Mouse (Mus musculus): ENCODE results near the gene Gm20481. TPM values are rescaled to one million over a fixed set of nuclear protein-coding genes. Genes with fewer than 3 reads are reported as not detected.
A peak's percentile ranks its signal among the peaks of the same experiment; 100 is the strongest.
"Not testable (repeated sequence)": the region's sequence is repeated elsewhere in the genome, so short reads cannot be mapped to it uniquely, and the experiment has no call there.

Gm20481 gene
- polyA plus RNA-seq, 1 experiment = not detected

DNA sequence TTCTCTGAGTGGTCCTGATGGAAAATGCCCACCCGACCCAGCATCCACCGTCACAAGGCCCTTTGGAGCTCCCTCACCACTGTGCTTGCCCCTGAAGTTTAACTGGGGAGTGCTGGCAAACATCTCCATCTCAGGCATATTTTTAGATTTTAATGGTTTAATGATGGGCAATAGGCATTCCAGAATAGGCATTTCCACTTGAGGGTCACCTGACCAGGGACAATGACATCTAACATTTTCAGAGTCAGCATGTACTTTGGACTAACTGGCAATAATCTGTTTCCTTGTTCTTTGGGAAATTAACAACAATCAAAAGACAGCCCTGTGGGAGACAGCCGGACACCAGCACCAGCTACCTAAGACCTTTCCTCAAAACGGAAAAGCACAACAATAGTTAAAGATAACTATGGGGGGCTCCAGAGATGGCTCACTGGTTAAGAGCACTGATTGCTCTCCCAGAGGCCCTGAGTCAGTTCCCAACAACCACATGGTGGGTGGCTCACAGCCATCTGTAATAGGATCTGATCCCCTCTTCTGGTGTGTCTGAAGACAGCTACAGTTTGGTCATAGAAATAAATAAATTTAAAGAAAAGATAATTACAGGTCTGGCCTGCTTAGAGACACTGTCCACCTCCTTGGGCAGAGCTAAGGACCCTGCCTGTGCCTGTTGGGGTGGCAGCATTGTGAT, 26.4 kb upstream of the Gm20481 start:
- Histone ChIP-seq H3K4me3 (ENCODE audit: low read depth, low read length) (no peak overlapping the region), H3K27me3 (ENCODE audit: control insufficient read depth, insufficient read depth, low read length, poor library complexity, severe bottlenecking) (no peaks in the 10 kb centered on the region)

DNA sequence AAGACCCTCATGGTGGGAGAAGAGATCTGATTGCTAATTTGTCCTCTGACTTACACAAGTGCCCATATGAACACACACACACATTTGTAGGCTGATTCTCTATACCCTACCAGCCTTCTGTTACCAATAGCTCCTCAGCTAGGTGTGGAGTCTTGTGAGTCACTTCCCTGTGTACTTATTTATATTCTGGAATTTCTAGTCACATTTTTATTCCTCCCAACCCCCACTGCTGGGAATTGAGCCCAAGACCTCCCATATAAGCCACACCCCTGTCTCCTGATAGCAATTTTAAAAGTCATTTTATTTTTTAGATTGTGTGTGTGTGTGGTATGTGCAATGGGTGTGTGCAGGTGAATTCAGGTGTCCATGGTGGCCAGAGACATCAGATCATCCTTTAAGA, 25.4 kb upstream of the Gm20481 start:
- no peak overlapping the region for H3K9ac ChIP-seq (ENCODE audit: low read depth, poor library complexity, severe bottlenecking)
- no peaks in the 10 kb centered on the region for H3K27me3 ChIP-seq (ENCODE audit: control insufficient read depth, insufficient read depth, low read length, poor library complexity, severe bottlenecking)
- H3K27ac ChIP-seq (ENCODE audit: insufficient read depth, low read length) = no peak overlapping the region
- TF ChIP-seq CTCF (IDR thresholded peaks at IDR 0.05; ENCODE audit: low read depth, low read length) = no peak
- TF ChIP-seq EP300 (IDR thresholded peaks at IDR 0.05; ENCODE audit: insufficient read depth, low read depth, low read length) = no peak
- TF ChIP-seq POLR2A (IDR thresholded peaks at IDR 0.05; ENCODE audit: insufficient read depth, low read length) = no peak
- no peaks in the 10 kb centered on the region for H3K4me1 ChIP-seq (ENCODE audit: control insufficient read depth, insufficient read depth, low read length)
- H3K4me3 ChIP-seq (ENCODE audit: low read depth, low read length) = no peak overlapping the region
- H3K9me3 ChIP-seq (replicated peaks; ENCODE audit: control insufficient read depth, insufficient read depth, low read length, poor library complexity, severe bottlenecking) = no peaks in the 10 kb centered on the region
- peaks cover under 1% of the 10 kb centered on the region; the same call in 1 of the 2 replicates for H3K36me3 ChIP-seq (ENCODE audit: control insufficient read depth, insufficient read depth, low read length, poor library complexity, severe bottlenecking)

More for the DNA sequence above, 26.4 kb upstream of the Gm20481 start:
- TF ChIP-seq CTCF (IDR thresholded peaks at IDR 0.05; ENCODE audit: low read depth, low read length) (no peak), POLR2A (IDR thresholded peaks at IDR 0.05; ENCODE audit: insufficient read depth, low read length) (no peak), EP300 (IDR thresholded peaks at IDR 0.05; ENCODE audit: insufficient read depth, low read depth, low read length) (no peak)
- Histone ChIP-seq H3K36me3 (ENCODE audit: control insufficient read depth, insufficient read depth, low read length, poor library complexity, severe bottlenecking) (no peaks in the 10 kb centered on the region), H3K4me1 (ENCODE audit: control insufficient read depth, insufficient read depth, low read length) (no peaks in the 10 kb centered on the region), H3K9me3 (replicated peaks; ENCODE audit: control insufficient read depth, insufficient read depth, low read length, poor library complexity, severe bottlenecking) (no peaks in the 10 kb centered on the region), H3K9ac (ENCODE audit: low read depth, poor library complexity, severe bottlenecking) (no peak overlapping the region), H3K27ac (ENCODE audit: insufficient read depth, low read length) (no peak overlapping the region)

DNA sequence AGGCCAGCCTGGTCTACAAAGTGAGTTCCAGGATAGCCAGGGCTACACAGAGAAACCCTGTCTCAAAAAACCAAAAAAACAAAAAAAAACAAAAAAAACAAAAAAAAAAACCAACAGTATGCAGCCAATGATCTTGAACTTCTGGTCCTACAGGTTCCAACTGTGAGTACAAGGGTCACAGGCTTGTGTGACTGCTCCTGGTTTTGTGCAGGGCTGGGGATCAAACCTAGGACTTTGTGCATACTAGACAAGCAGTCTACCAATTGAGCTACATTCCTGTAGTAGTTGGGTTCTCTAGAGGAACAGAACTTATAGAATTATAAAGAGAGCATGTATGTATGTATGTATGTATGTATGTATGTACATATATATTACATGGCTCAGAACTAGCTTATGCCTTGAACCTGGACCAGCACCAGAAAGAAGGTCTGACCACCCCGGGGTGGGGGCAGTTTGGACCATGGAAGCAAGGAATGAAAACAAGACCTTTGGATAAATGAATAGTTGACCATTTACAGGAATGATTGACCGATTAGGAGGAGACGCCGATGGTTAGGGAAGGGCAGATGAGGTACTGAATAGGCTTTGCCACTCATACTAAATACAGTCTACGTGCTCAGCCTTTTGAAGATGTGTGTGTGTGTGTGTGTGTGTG, 23.1 kb upstream of the Gm20481 start:
- no peaks in the 10 kb centered on the region for H3K9me3 ChIP-seq (replicated peaks; ENCODE audit: control insufficient read depth, insufficient read depth, low read length, poor library complexity, severe bottlenecking)
- no peak overlapping the region for H3K27ac ChIP-seq (ENCODE audit: insufficient read depth, low read length)
- H3K36me3 ChIP-seq (ENCODE audit: control insufficient read depth, insufficient read depth, low read length, poor library complexity, severe bottlenecking) = peaks cover 22% of the 10 kb centered on the region
- no peak overlapping the region for H3K9ac ChIP-seq (ENCODE audit: low read depth, poor library complexity, severe bottlenecking)
- no peaks in the 10 kb centered on the region for H3K4me1 ChIP-seq (ENCODE audit: control insufficient read depth, insufficient read depth, low read length)
- H3K4me3 ChIP-seq (ENCODE audit: low read depth, low read length) = no peak overlapping the region
- no peaks in the 10 kb centered on the region for H3K27me3 ChIP-seq (ENCODE audit: control insufficient read depth, insufficient read depth, low read length, poor library complexity, severe bottlenecking)
- no peak for TF ChIP-seq POLR2A (IDR thresholded peaks at IDR 0.05; ENCODE audit: insufficient read depth, low read length)
- TF ChIP-seq EP300 (IDR thresholded peaks at IDR 0.05; ENCODE audit: insufficient read depth, low read depth, low read length) = no peak
- TF ChIP-seq CTCF (IDR thresholded peaks at IDR 0.05; ENCODE audit: low read depth, low read length) = no peak

DNA sequence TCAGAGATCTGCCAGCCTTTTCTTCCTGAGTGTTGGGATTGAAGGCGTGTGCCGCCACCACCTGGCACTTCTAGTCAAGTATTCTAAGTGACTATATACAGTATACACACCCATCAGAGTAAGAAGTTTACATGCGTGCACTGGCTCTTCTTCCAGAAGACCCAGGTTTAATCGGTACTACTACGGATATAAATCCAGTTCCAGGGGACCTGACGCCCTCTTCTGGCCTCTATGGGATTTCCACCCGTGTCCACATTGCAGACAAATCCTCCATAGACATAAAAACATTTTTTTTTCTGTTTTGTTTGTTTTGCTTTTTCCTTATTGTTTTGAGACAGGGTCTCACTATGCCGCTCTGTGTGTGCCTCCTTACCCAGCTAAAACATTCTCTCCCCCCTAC, 22.1 kb upstream of the Gm20481 start:
- Histone ChIP-seq H3K4me1 (ENCODE audit: control insufficient read depth, insufficient read depth, low read length) (no peaks in the 10 kb centered on the region), H3K4me3 (ENCODE audit: low read depth, low read length) (no peak overlapping the region), H3K27me3 (ENCODE audit: control insufficient read depth, insufficient read depth, low read length, poor library complexity, severe bottlenecking) (no peaks in the 10 kb centered on the region), H3K9me3 (replicated peaks; ENCODE audit: control insufficient read depth, insufficient read depth, low read length, poor library complexity, severe bottlenecking) (no peaks in the 10 kb centered on the region), H3K36me3 (ENCODE audit: control insufficient read depth, insufficient read depth, low read length, poor library complexity, severe bottlenecking) (peaks cover 26% of the 10 kb centered on the region), H3K9ac (ENCODE audit: low read depth, poor library complexity, severe bottlenecking) (no peak overlapping the region), H3K27ac (ENCODE audit: insufficient read depth, low read length) (no peak overlapping the region)
- no peak for TF ChIP-seq POLR2A (IDR thresholded peaks at IDR 0.05; ENCODE audit: insufficient read depth, low read length)
- peak; percentile 45 for TF ChIP-seq CTCF (IDR thresholded peaks at IDR 0.05; ENCODE audit: low read depth, low read length)

DNA sequence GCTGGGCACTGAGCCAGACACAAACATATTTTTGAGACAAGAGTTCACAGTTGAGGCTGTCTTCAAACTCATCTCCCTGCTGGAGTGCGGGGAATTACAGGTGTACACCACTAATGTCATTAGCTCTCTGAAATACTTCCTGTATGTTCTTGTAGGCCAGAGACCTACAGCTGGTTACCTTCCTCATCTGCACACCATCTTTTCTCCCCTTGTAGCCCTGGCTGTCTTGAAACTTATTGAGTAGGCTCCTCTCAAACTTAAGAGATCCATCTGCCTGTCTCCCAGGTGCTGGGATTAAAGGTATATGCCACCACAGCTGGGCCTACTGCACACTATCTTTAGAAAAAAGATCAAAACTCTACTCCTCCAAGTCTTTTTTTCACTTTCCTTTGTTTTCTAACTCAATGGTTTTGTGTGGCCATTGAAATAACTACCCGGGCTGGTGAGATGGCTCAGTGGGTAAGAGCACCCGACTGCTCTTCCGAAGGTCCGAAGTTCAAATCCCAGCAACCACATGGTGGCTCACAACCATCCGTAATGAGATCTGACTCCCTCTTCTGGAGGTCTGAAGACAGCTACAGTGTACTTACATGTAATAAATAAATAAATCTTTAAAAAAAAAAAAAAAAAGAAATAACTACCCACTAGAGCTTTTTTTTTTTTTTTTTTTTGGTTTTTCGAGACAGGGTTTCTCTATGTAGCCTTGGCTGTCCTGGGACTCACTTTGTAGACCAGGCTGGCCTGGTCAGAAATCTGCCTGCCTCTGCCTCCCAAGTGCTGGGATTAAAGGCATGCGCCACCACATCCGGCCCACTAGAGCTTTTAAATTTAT, 20.8 kb upstream of the Gm20481 start:
- H3K27ac ChIP-seq (ENCODE audit: insufficient read depth, low read length) = peak overlapping the region; percentile 97
- H3K36me3 ChIP-seq (ENCODE audit: control insufficient read depth, insufficient read depth, low read length, poor library complexity, severe bottlenecking) = peaks cover 26% of the 10 kb centered on the region
- not testable (repeated sequence) for H3K27me3 ChIP-seq (ENCODE audit: control insufficient read depth, insufficient read depth, low read length, poor library complexity, severe bottlenecking); H3K4me3 ChIP-seq (ENCODE audit: low read depth, low read length); H3K4me1 ChIP-seq (ENCODE audit: control insufficient read depth, insufficient read depth, low read length); H3K9me3 ChIP-seq (replicated peaks; ENCODE audit: control insufficient read depth, insufficient read depth, low read length, poor library complexity, severe bottlenecking)
- H3K9ac ChIP-seq (ENCODE audit: low read depth, poor library complexity, severe bottlenecking) = 0 out of 2 replicates have a peak overlapping the region, but pooled peaks have one; percentile 99

DNA sequence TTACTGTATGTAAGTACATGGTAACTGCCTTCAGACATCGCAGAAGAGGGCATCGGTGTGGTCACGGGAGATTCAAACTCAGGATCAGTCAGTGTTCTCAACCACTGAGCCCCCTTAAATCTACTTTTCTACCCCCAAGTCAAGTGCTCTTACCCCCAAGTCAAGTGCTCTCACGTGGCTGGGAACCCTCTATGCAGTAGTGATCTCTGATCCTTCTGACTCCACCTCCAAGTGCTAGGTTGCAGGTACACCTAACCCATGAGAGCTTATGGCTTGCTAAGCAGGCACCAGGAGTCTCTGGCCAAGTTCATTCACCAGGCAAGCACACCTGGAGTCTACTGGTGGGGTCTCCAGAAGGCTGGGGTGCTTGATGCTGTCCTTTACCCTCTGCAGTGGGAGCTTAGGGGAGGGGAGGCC, 20.2 kb upstream of the Gm20481 start:
- Histone ChIP-seq H3K4me3 (ENCODE audit: low read depth, low read length) (no peak overlapping the region), H3K27ac (ENCODE audit: insufficient read depth, low read length) (peak overlapping the region; percentile 97), H3K36me3 (ENCODE audit: control insufficient read depth, insufficient read depth, low read length, poor library complexity, severe bottlenecking) (peaks cover 26% of the 10 kb centered on the region), H3K27me3 (ENCODE audit: control insufficient read depth, insufficient read depth, low read length, poor library complexity, severe bottlenecking) (no peaks in the 10 kb centered on the region), H3K9ac (ENCODE audit: low read depth, poor library complexity, severe bottlenecking) (peak overlapping the region; percentile 99; the same call in 1 of the 2 replicates), H3K4me1 (ENCODE audit: control insufficient read depth, insufficient read depth, low read length) (no peaks in the 10 kb centered on the region), H3K9me3 (replicated peaks; ENCODE audit: control insufficient read depth, insufficient read depth, low read length, poor library complexity, severe bottlenecking) (no peaks in the 10 kb centered on the region)
- no peak for TF ChIP-seq EP300 (IDR thresholded peaks at IDR 0.05; ENCODE audit: insufficient read depth, low read depth, low read length)
- TF ChIP-seq POLR2A (IDR thresholded peaks at IDR 0.05; ENCODE audit: insufficient read depth, low read length) = no peak
- no peak for TF ChIP-seq CTCF (IDR thresholded peaks at IDR 0.05; ENCODE audit: low read depth, low read length)

Data from ES-Bruce4 (cell line).